Mouse (Mus musculus) lung, postnatal 0 days (tissue): ENCODE measurements around the gene Zfp410.

ENCODE experiments used
- CTCF ChIP-seq: IDR thresholded peaks from 2 replicates; pipeline ENCODE4 v1.5.1; 2016; ENCODE audit warnings: antibody characterized with exemption, mild to moderate bottlenecking
- EP300 ChIP-seq: IDR thresholded peaks from 2 replicates; pipeline ENCODE4 v1.6.1; 2016; ENCODE audit warnings: antibody characterized with exemption, mild to moderate bottlenecking, control low read depth

GRCm38 (mm10) chr12:84371647-84372046 lies 55.0 kb downstream of the Zfp410 start:
- TF ChIP-seq CTCF = no peak
- no peak for TF ChIP-seq EP300
